ENCODE assay signal across 8 mouse cellular contexts in genomic region chr4:22498102-22498957, GRCm38 (mm10). TPM values are rescaled to one million over a fixed set of nuclear protein-coding genes. Genes with fewer than 3 reads are reported as not detected.
DNase-seq lines count a peak whose midpoint lies in the region; ATAC-seq and TF ChIP-seq lines count a peak whose summit lies in the region.

No protein-coding gene starts in this region.

- 1% methylated on average over 45 of the region's 45 CpGs for WGBS in kidney, postnatal 0 days
- under 1% methylated on average over 44 of the region's 45 CpGs for WGBS in liver, postnatal 0 days (ENCODE audit: insufficient replicate concordance)
- 1% methylated on average over 45 of the region's 45 CpGs for WGBS in stomach, postnatal 0 days

- ATAC-seq in kidney, postnatal 0 days (replicated peaks; ENCODE audit: low FRiP score, low read depth): no peak
- ATAC-seq in hematopoietic stem cell, adult 5-6 weeks (replicated peaks in 1 of 2; ENCODE audit: insufficient read depth in 1 of 2, low FRiP score in 2 of 2, low TSS enrichment in 1 of 2, low read depth in 1 of 2, poor library complexity in 2 of 2, severe bottlenecking in 2 of 2): peak; percentile 30 to 36; a peak in 2 of 4 replicates
- peak; percentile 36 for ATAC-seq in liver, postnatal 0 days
- ATAC-seq in stomach, postnatal 0 days (ENCODE audit: low FRiP score, low TSS enrichment): no peak

- H3K9ac ChIP-seq in kidney, postnatal 0 days (ENCODE audit: low read depth, low read length): no peak overlapping the region
- no peak overlapping the region for H3K9ac ChIP-seq in liver, postnatal 0 days (replicated peaks)
- no peak overlapping the region for H3K9ac ChIP-seq in stomach, postnatal 0 days (ENCODE audit: low read length)

- no peak for TF ChIP-seq EP300 in liver, postnatal 0 days (IDR thresholded peaks at IDR 0.05; ENCODE audit: low read depth)
- TF ChIP-seq EP300 in stomach, postnatal 0 days (optimal IDR thresholded peaks at IDR 0.05): no peak

- H3K36me3 ChIP-seq in kidney, postnatal 0 days (ENCODE audit: insufficient read depth, low read length): no peaks in the 10 kb centered on the region
- H3K36me3 ChIP-seq in liver, postnatal 0 days (replicated peaks; ENCODE audit: insufficient read depth, low read length): no peaks in the 10 kb centered on the region
- H3K36me3 ChIP-seq in stomach, postnatal 0 days (ENCODE audit: control insufficient read depth, insufficient read depth, low read length): no peaks in the 10 kb centered on the region

- TF ChIP-seq CTCF in kidney, postnatal 0 days (IDR thresholded peaks at IDR 0.05; ENCODE audit: low read depth): no peak
- TF ChIP-seq CTCF in liver, postnatal 0 days (IDR thresholded peaks at IDR 0.05; ENCODE audit: low read depth): no peak
- no peak for TF ChIP-seq CTCF in stomach, postnatal 0 days (IDR thresholded peaks at IDR 0.05; ENCODE audit: low read depth)

- 0 out of 2 replicates have a peak overlapping the region, but pooled peaks have one; percentile 7 for H3K4me3 ChIP-seq in kidney, postnatal 0 days (replicated peaks; ENCODE audit: low read depth, low read length)
- peak overlapping the region; percentile 27 for H3K4me3 ChIP-seq in liver, postnatal 0 days (ENCODE audit: low read depth, low read length)
- H3K4me3 ChIP-seq in stomach, postnatal 0 days (ENCODE audit: low read depth, low read length): peak overlapping the region; percentile 2; the same call in 1 of the 2 replicates

- no peaks in the 10 kb centered on the region for H3K9me3 ChIP-seq in kidney, postnatal 0 days (replicated peaks; ENCODE audit: low read length)
- H3K9me3 ChIP-seq in liver, postnatal 0 days (ENCODE audit: low read length): no peaks in the 10 kb centered on the region
- no peaks in the 10 kb centered on the region for H3K9me3 ChIP-seq in stomach, postnatal 0 days (ENCODE audit: control insufficient read depth, low read length)

- H3K4me1 ChIP-seq in kidney, postnatal 0 days (replicated peaks; ENCODE audit: insufficient read depth, low read length): 0 out of 2 replicates have a peak, but pooled peaks cover 4% of the 10 kb centered on the region
- no peaks in the 10 kb centered on the region for H3K4me1 ChIP-seq in liver, postnatal 0 days (ENCODE audit: insufficient read depth)
- 0 out of 2 replicates have a peak, but pooled peaks cover 5% of the 10 kb centered on the region for H3K4me1 ChIP-seq in stomach, postnatal 0 days (replicated peaks; ENCODE audit: control insufficient read depth, insufficient read depth)

- peaks cover 74% of the 10 kb centered on the region for H3K27me3 ChIP-seq in kidney, postnatal 0 days (ENCODE audit: insufficient read depth, low read length)
- peaks cover 63% of the 10 kb centered on the region for H3K27me3 ChIP-seq in liver, postnatal 0 days (ENCODE audit: insufficient read depth, low read length)
- H3K27me3 ChIP-seq in stomach, postnatal 0 days (ENCODE audit: control insufficient read depth, insufficient read depth, low read length): peaks cover 26% of the 10 kb centered on the region

- peak overlapping the region; percentile 19 for H3K4me2 ChIP-seq in kidney, postnatal 0 days (ENCODE audit: low read length)
- peak overlapping the region; percentile 66 for H3K4me2 ChIP-seq in liver, postnatal 0 days (ENCODE audit: low read depth, low read length)
- H3K4me2 ChIP-seq in stomach, postnatal 0 days (replicated peaks; ENCODE audit: low read depth): peak overlapping the region; percentile 14

- no peak overlapping the region for H3K27ac ChIP-seq in kidney, postnatal 0 days
- no peak overlapping the region for H3K27ac ChIP-seq in liver, postnatal 0 days (ENCODE audit: low read depth)
- no peak overlapping the region for H3K27ac ChIP-seq in stomach, postnatal 0 days (replicated peaks)

- DNase-seq in kidney, postnatal 0 days (ENCODE audit: low spot score): no peak
- DNase-seq in kidney, postnatal 25 days: no peak
- DNase-seq in embryo, embryonic 10.5 days (ENCODE audit: low spot score): peak; percentile 75
- no peak for DNase-seq in liver, postnatal 0 days
- DNase-seq in stomach, postnatal 0 days (ENCODE audit: low spot score): peak; percentile 16
- DNase-seq in cerebellum, postnatal 36 days: no peak
- no peak for DNase-seq in gastrocnemius, adult 18-20 months (ENCODE audit: low spot score)

RNA-seq across cellular contexts. Expression of gene Pou3f2, which starts 10.2 kb away (rescaled TPM):
- not detected in 2 replicates for polyA plus RNA-seq in kidney, postnatal 0 days (2015; fragmentation: Nextera tagmentation; extraction: Ambion mirVana)
- total RNA-seq in hematopoietic stem cell, adult 5-6 weeks (2017): not detected in 2 replicates
- not detected in 2 replicates for polyA plus RNA-seq in liver, postnatal 0 days (2015; fragmentation: Nextera tagmentation; extraction: Ambion mirVana)
- polyA plus RNA-seq in stomach, postnatal 0 days (2015; fragmentation: Nextera tagmentation; extraction: Ambion mirVana): 0.02 TPM in 1 of 2 replicates, not detected in the other
- total RNA-seq in gastrocnemius, adult 18-20 months (2021): not detected

Comparison
In these comparisons a context has a peak if more than half of its experiments do, and no peak if none do; other contexts are left out.
1. ATAC-seq: peak in hematopoietic stem cell, adult 5-6 weeks (2 of 2) and liver, postnatal 0 days (single experiment); none in kidney, postnatal 0 days (single experiment) and stomach, postnatal 0 days (single experiment).
2. DNase-seq: peak in embryo, embryonic 10.5 days (single experiment) and stomach, postnatal 0 days (single experiment); none in kidney, postnatal 0 days (single experiment), kidney, postnatal 25 days (0 of 2), liver, postnatal 0 days (single experiment), cerebellum, postnatal 36 days (0 of 2) and gastrocnemius, adult 18-20 months (single experiment).
3. H3K4me2 ChIP-seq: peak in every context shown above with its lines; median percentile 66 in liver, postnatal 0 days; 19 in kidney, postnatal 0 days; 14 in stomach, postnatal 0 days.
4. Peak in every context shown above with its lines, with median percentiles within 50 percentile points of each other: H3K4me3 ChIP-seq.